Mouse (Mus musculus): ENCODE measurements at regions not wholly inside any gene's neighbourhood (a gene's known extent, or its start where the extent isn't known, plus 50 kb on each side); places are given as distances from the start of the nearest gene placed in this dataset.

DNA sequence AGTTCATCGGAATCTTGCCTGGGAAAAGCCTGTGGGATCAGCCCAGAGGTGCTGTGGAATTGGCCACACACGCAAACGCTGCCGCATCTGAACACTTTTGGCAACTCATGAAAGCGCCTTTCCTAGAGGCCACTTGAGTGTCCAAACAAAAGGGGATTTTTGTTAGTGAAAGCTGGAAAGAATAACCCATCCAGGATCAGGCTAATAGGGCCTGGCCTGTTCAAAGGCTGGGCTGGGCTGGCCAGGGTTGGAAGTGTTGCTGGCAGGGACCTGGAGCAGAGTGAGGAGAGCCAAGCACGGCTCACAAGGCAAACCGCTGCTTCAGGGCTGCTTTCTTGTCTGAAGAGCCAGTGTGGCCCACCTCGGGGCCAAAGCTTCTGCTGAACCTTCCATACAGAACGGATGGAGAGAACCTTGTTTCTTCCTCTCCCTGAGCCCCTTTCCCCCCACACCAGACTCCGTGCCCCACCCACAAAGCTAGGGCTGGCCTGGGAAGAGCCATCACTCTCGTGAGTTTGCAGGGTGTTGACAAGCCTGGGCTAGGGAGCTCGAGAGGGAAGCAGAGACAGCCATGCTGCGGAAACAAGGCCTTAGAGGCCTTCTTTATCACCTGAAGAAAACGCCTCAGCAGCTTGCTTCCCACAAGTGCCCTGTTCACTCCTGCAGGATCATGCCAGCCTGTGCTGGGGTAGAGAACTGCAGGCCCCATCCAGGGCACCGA, 459.5 kb downstream of the Ccdc171 start:
- TF ChIP-seq POLR2A (IDR thresholded peaks at IDR 0.05; ENCODE audit: borderline replicate concordance, extremely low read depth, low read depth, low read length) (no peak), CTCF (IDR thresholded peaks at IDR 0.05; ENCODE audit: insufficient read depth, low read length) (no peak)
